Mouse (Mus musculus): ENCODE measurements around the gene Esp38. TPM values are rescaled to one million over a fixed set of nuclear protein-coding genes. Genes with fewer than 3 reads are reported as not detected.
"Not testable (repeated sequence)": the region's sequence is repeated elsewhere in the genome, so short reads cannot be mapped to it uniquely, and the experiment has no call there.

The Esp38 gene
- not detected in 2 replicates for polyA plus RNA-seq (2016; fragmentation: Nextera tagmentation; extraction: Ambion mirVana)

DNA sequence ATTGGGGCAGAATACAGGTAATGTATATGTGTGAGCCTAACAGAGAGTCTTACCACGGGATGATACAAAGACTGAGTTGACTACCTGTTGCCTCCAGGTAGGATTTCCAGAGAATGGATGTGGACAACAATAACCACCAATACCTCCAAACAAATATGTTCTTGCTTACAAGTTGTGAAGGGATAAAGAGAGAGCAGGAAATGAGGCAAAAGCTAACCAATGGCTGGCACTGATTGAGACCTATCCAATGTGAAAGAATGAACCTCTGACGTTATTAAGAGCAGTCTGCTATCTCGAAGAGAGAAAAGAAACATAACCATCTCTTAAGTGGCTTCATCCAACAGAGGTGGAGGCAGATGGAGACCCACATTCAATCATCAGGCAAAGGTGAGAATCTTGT is at the start of gene Esp38:
Gene Esp38 (plus strand): TSS at position 301 of the 400 bp plus-strand sequence.
- H3K4me1 ChIP-seq = no peaks in the 10 kb centered on the region
- no peak within 1 kb of the TSS for H3K9ac ChIP-seq
- no peak within 1 kb of the TSS for H3K4me3 ChIP-seq
- 84% methylated on average over 3 of the region's 3 CpGs for WGBS
- H3K4me2 ChIP-seq (replicated peaks) = no peak within 1 kb of the TSS
- no peaks in the 10 kb centered on the region for H3K27me3 ChIP-seq (replicated peaks)
- no peaks in the 10 kb centered on the region for H3K9me3 ChIP-seq
- no peak for ATAC-seq (ENCODE audit: low FRiP score, low read depth)
- H3K27ac ChIP-seq = no peak within 1 kb of the TSS
- H3K36me3 ChIP-seq = no peaks in the 10 kb centered on the region

DNA sequence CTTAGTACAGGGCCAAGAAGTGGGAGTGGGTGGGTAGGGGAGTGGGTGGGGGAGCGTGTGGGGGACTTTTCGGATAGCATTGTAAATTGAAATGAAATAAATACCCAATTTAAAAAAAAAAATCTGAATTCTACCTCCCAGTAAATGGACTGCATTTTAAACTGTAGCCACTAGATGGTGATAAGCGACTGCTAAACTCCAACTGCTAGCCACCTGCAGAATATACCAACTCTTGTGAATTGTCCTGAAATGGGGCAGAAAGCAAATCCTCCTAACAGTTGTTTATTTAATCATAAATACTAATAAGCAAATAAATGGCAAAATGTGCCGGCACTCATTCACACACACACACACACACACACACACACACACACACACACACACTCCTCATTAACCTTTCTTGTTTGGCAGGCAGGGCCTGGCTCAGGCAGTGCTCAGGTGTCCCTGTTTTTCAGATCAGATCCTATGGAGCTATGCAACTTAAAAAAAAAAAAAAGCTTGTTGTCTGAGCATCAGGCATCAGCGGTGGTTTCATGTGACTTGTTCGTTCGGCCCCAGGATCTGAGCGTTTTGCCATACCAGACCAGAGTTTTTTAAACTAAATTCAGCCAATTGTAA is 47.3 kb upstream of the Esp38 start:
- H3K9ac ChIP-seq; H3K4me1 ChIP-seq; H3K4me2 ChIP-seq (replicated peaks); H3K4me3 ChIP-seq; H3K36me3 ChIP-seq; H3K27me3 ChIP-seq (replicated peaks); ATAC-seq (ENCODE audit: low FRiP score, low read depth); H3K27ac ChIP-seq; H3K9me3 ChIP-seq: not testable (repeated sequence)
- 51% methylated on average over 8 of the region's 8 CpGs for WGBS

Other genes starting within 250 kb of the Esp38 start
- gene AC192777.2, start 144.9 kb downstream of the Esp38 start, polyA plus RNA-seq (2016; fragmentation: Nextera tagmentation; extraction: Ambion mirVana) = not detected in 2 replicates